Mouse (Mus musculus) cerebellum, postnatal 10 days (tissue): ENCODE results near the gene Zfp109.

Experiments used
- DNase-seq, 2 experiments: peaks; one replicate each; pipeline ENCODE4 v3.0.0; 2021; ENCODE audit warnings: mixed read lengths in 2 of 2

Gene Zfp109

DNA sequence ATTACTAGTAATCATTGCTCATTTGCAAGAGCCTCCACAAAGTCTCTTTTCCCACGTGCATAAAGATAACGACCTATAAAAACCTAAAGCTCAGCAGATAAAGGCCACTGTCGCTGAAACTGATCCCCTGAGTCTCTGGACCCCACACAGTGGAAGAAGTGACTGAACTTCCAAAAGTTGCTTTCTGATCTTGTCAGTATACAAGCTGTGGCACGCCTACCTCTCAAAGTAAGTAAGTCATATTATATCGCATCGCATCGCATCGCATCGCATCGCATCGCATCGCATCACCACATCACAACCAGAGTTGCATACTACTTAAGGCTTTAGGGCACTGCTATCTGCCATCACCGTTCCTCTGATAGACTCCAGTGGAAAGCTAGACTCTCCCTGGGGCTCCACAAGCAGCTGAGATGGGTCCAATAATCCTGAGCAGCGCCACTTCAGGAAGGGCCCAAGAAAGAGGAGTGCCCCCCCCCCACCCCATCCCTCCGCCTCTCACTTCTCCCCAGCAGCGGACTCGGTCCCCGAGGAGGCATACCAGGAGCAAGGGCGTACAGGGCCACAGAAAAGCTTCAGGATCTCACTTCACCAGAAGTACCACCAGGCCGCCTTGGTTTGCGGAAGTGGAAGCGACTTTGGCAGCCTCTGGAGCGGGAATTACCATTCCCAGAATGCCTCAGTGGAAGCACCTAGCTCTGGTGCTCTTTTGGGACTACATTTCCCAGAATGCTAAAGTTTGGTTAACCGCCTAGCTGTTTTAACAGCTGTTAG is 29.7 kb downstream of the Zfp109 start:
- DNase-seq, result peak; percentile 82 to 83

DNA sequence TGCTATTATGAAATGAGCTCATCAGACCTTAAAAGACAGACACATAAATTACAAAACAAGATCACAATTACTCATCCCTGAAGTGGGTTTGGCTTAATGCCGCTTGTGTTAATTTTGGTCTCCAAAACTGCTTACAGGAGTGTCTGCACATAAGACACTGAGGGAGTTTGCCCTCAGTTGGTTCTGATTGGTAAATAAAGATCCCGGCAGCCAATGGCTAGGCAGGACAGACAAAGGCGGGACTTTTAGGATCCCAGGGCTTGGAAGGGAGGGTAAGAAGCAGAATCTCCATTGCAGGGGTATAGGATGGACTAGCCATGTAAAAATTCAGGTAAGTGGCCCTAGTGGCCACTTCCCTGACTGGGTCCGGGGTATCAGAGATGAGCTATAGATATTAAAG is 40.4 kb downstream of the Zfp109 start:
- DNase-seq, result no peak

DNA sequence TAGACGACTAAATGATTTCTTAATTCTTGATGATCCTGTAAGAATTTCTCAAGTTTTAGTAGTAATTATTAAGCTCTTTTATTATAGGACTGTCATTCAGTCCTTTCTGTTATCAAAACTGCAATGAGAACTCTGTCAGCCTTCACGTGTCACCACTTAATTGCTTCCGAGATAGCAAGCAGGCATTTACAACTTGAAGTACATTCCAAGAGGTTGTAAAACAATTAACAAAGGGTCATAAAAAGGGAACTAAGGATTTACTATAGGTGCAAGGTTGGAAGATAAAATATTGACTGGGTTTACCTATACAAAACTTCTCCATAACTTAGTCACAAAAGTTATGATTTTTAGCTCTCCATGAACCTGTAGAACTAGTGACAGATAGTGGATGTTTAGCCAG is 44.2 kb downstream of the Zfp109 start:
- no peak for DNase-seq

DNA sequence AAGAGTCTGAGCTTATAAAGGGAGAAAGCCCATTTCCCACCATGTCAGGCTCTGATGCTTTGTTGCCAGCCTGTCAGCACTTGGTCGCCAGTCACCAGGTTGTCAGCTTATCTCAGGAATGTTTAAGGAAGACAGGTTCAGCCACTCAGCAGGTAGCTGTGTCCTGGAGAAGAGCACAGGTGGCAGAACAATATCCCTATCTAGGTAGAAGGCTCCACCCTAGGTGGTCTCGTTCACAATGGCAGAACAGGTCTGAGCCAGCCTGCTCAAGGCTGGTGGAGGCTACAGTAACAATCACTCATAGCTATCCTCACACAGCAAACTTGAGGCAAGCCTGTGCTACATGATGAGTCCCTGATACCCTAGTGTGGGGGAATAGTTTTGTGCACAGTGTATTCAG is 46.0 kb downstream of the Zfp109 start:
- DNase-seq, result no peak

DNA sequence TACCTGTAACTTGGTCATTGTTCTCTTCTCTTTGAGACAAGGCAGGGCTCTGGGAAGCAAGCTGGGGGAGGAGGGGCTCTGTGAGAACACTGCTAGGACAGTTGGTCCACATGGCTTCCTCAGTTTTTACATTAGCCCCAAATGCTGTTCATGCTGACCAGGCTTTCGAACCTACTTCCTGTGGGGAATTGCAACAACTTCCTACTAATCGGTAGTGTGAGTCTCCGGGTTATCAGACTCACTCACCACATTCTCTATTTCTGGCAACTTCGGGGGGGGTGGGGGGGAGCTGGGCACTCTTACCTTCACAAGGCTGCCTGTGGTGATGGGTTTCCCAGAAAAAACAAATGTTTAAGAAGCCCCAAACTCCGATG is 47.8 kb downstream of the Zfp109 start:
- no peak for DNase-seq

DNA sequence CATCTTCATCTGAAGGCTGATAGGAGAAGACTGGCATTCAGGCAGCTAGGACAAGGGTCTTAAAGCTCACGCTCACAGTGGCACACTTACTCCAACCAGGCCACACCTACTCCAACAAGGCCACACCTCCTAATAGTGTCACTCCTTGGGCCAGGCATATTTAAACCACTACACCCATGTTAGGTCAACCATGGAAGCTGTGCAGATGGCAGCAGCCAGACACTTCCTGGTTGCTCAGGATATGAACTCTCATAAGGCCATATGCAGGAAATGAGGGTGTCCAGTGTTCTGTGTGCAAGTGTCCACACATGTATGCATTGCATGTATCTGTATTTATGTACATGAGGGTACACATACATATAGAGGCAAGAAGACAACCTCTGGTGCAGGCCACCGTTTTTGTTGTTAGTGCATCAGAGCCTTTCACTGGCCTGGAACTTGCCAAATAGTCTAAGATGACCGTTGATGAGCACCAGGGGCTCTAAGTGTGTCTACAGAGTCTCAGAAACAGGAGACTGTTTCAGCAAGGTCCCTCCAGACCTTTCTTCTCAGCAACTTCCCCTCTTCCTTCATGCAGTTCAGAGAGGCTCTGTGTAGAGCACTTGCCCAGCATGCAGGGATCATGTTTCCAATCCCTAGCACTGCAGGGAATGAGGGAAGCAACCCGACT is 48.3 kb downstream of the Zfp109 start:
- DNase-seq, result no peak

DNA sequence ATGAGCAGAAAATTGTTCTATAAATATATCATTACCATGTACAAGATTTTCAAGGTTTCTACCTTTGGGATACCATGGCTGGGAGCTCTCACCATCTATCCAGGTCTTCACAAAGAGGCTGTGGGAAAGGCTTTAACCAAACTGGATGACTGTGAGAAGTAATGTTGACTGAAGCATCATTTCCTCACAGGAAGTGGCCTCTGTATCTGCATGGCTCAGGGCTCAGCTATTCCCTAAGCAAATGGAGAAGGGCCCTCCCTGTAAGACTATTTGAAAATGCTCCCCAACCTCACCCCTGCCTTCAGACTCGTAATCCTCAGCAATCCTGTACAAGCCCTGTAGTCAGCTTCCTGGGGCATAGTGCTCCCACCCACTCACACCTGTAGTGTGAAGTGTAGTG is 49.7 kb downstream of the Zfp109 start:
- DNase-seq, result no peak
